Mouse (Mus musculus): ENCODE data around the gene Exoc3l4.

- no peak for TF ChIP-seq CTCF (IDR thresholded peaks at IDR 0.05; ENCODE audit: low read depth, low read length)
- no peak for TF ChIP-seq GATA1 (IDR thresholded peaks at IDR 0.05; ENCODE audit: borderline replicate concordance, low read length)
- no peak for TF ChIP-seq POLR2AphosphoS5 (IDR thresholded peaks at IDR 0.05; ENCODE audit: insufficient replicate concordance, low read depth, low read length)
Measured at GRCm38 (mm10) chr12:111367065-111367464, 49.8 kb upstream of the Exoc3l4 start.
